Mouse (Mus musculus): ENCODE results near the gene Btg2. TPM values are rescaled to one million over a fixed set of nuclear protein-coding genes. Genes with fewer than 3 reads are reported as not detected.

Btg2 gene
- total RNA-seq, 2 experiments from 2014 or later: 15.1 to 27.0 TPM

GRCm38 (mm10) chr1:134059739-134060695 lies 18.9 kb downstream of the Btg2 start:
- DNase-seq: no peak

- no peak for DNase-seq
Measured at GRCm38 (mm10) chr1:134058870-134059269, 20.1 kb downstream of the Btg2 start.

- no peak for DNase-seq
Measured at GRCm38 (mm10) chr1:134057736-134058135, 21.2 kb downstream of the Btg2 start.

- DNase-seq: no peak
Measured at GRCm38 (mm10) chr1:134056285-134056684, 22.6 kb downstream of the Btg2 start.

GRCm38 (mm10) chr1:134055666-134056245 lies 23.2 kb downstream of the Btg2 start:
- no peak for DNase-seq

- DNase-seq: no peak
Measured at GRCm38 (mm10) chr1:134055058-134055457, 23.9 kb downstream of the Btg2 start.

- DNase-seq: peak; percentile 56
Measured at GRCm38 (mm10) chr1:134053207-134053606, 25.7 kb downstream of the Btg2 start.

GRCm38 (mm10) chr1:134049542-134049941 lies 29.4 kb downstream of the Btg2 start:
- DNase-seq: no peak

GRCm38 (mm10) chr1:134048759-134049158 lies 30.2 kb downstream of the Btg2 start:
- DNase-seq: peak; percentile 53

- DNase-seq: no peak
Measured at GRCm38 (mm10) chr1:134047431-134047830, 31.5 kb downstream of the Btg2 start.

GRCm38 (mm10) chr1:134046387-134046786 lies 32.5 kb downstream of the Btg2 start:
- no peak for DNase-seq

- DNase-seq: peak; percentile 63
Measured at GRCm38 (mm10) chr1:134045971-134046370, 32.9 kb downstream of the Btg2 start.

- DNase-seq: no peak
Measured at GRCm38 (mm10) chr1:134044805-134045204, 34.1 kb downstream of the Btg2 start.

- no peak for DNase-seq
Measured at GRCm38 (mm10) chr1:134042341-134042740, 36.6 kb downstream of the Btg2 start.

GRCm38 (mm10) chr1:134041900-134042299 lies 37.0 kb downstream of the Btg2 start:
- DNase-seq: no peak

GRCm38 (mm10) chr1:134039361-134039760 lies 39.6 kb downstream of the Btg2 start:
- DNase-seq: no peak

GRCm38 (mm10) chr1:134038336-134038735 lies 40.6 kb downstream of the Btg2 start:
- no peak for DNase-seq

- peak; percentile 61 for DNase-seq
Measured at GRCm38 (mm10) chr1:134037172-134037571, 41.7 kb downstream of the Btg2 start, which contains the start of gene Fmod. Fmod (plus strand) TSS chr1:134037254.

GRCm38 (mm10) chr1:134036492-134036891 lies 42.4 kb downstream of the Btg2 start:
- DNase-seq: no peak

GRCm38 (mm10) chr1:134028161-134028846 lies 50.6 kb downstream of the Btg2 start:
- DNase-seq: no peak

GRCm38 (mm10) chr1:134026741-134027140 lies 52.2 kb downstream of the Btg2 start:
- DNase-seq: no peak

- no peak for DNase-seq
Measured at GRCm38 (mm10) chr1:134025975-134026374, 52.9 kb downstream of the Btg2 start.

Measured in gastrocnemius, postnatal 25 days (tissue).